Mouse (Mus musculus) layer of hippocampus, adult 18-20 months (tissue): Measurements from ENCODE around the gene Miox. TPM values are rescaled to one million over a fixed set of nuclear protein-coding genes. Genes with fewer than 3 reads are reported as not detected.
A peak's percentile ranks its signal among the peaks of the same experiment; 100 is the strongest.

Experiments used
- DNase-seq, 2 experiments: peaks; one replicate each; pipeline ENCODE4 v3.0.0; 2022; ENCODE audit warnings: low spot score in 2 of 2
- microRNA-seq, 2 experiments: library from miRNA; unstranded; fragments of <30 nt; microRNA quantifications; one replicate each; pipeline ENCODE4 v1.2.0; 2021
- total RNA-seq, 2 experiments: library from RNA; stranded (reverse); gene quantifications; 2 replicates each; pipeline ENCODE4 v1.2.3; 2021

Miox gene
- total RNA-seq, 2 experiments from 2014 or later: not detected

GRCm38 (mm10) chr15:89363051-89363450, 28.9 kb downstream of the Miox start:
- DNase-seq: no peak

DNA sequence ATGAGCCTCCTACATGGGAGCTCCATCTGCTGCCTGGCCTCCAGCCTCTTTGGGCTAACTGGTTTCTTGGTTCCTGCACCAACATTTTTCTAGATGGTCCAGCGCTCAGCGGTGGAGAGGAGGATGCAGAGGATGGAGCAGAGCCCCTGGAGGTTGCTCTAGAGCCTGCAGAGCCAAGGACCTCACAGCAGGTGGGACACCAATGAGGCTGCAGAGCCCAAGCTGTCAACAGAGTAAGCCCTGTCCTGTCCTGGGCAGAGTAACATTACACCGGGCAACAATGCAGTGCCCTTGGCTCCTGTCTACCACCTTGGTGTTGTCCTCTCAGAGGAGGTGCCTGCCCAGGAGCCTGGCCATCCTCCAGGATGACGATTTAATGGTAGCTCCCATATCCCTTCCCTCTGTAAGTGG, 30.9 kb downstream of the Miox start:
- no peak for DNase-seq

DNA sequence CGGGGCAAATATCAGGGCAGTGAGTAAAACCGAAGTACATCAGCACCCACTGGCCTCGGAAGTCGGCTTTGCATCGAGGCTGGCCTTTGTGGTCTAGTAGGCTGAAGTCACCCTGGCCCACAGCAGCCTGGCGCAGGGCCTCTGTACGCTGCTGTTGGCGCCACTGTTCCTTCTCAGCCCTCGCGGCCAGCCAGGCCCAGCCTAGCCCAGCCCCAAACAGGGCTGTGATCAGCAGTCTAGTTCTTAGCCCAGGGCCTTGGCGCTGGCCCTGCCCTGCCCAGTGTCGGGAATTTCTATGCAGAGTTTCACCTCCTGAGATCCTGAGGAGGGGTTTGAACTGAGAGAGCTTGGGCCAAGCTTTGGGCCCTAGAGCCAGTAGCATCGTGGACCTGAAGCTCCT, 37.9 kb downstream of the Miox start:
- DNase-seq: no peak

DNA sequence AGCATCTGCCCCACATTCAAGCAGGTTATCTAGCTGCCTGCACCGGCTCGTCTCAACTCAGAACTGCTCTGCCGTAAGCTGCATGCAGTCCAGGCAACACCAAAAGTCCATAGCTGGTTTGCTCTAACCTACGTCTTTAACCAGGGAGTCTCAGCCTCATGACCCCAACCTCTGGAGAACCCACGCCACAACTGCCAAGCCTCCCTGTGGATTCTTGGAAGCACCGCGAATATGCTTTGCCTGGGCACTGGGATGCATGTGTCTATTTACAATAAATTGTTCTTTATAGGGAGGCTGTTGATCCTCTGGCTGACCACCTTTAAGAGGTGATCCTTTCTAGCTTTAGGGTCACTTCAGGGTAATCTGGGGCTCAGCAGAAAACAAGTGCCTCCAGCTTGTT, 38.3 kb downstream of the Miox start:
- no peak for DNase-seq

- DNase-seq: peak; percentile 74 to 89
These were observed 39.0 kb downstream of the Miox start for GRCm38 (mm10) chr15:89373027-89373761.

DNA sequence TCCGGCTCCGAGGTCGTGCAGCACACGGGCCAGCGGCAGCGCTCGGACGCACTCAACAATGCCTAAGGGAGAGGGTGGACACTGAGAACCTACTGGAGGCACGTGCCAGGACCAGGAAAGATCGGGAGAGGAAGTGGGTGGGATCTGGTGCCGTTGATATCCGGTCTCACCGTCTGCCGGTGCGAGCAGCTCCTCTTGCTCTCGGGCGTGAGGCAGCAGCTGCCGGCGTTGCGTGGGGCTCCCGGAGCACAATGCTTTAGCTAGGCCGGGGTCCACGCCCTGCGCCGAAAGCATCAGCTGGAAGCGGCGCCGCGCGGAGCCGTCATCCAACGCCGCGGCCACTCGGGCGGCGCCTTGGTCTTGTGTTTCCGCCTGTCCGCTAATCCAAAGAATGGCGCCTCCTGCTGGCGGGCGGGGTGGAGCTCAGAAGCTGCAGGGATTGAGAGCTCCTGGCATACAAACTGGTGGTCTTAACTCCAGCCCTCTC, 39.6 kb downstream of the Miox start, which contains the start of gene Sco2:
Sco2 (minus strand) TSS at position 85 of the 487 bp plus-strand sequence.
- peak; percentile 86 to 95 for DNase-seq

DNA sequence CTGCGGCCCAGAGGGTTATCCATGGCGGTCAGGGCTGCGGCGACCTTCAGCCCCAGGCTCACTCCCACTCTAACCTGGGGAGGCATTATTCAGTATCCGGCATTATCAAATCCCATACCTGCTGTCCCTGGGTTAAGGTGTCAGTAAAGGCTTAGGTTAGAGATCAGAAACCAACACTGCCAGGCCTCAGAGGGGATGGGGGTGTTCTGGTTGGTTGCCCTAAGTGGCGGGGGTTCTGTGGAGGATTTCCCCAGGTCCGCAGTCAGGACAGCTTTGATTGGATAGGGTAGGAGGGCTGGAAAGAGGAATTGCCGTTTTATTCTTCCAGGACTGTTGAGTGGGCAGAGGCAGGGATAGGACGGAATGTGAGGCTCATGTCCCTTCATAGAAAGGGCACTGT, 40.1 kb downstream of the Miox start:
- DNase-seq: no peak

DNA sequence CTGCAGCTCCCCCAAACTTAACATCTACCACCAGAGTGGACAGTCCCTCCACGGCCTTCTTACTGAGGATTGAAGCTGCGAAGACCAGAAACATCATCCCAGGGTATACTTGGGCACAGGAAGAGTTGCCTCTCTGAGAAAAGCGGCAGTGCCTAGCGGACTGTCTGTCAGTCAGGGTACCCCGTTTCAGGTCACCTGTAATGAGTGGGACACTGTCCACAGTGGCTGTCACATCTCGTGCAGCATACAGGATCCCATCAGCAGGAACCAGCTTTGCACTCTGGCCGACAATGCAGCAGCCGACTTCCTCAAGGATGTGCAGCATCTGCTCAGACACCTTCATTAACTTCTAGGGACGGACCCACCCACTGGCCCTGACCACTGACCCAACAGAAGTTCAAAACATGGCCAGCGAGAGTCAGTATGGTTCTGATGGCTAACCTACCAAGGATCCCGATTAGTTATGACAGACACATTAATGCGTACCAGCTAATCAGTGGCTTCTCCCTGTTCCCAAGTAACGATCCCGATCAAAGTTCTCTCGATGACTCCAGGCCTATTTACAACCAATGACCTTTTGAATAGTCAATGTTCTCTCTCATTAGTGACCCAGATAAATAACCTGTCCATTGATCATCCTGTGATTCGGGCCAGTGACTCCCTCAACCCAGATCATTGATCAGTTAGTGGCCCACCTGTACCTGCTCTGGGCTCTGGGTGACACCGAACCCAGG, 40.8 kb downstream of the Miox start:
- no peak for DNase-seq

DNA sequence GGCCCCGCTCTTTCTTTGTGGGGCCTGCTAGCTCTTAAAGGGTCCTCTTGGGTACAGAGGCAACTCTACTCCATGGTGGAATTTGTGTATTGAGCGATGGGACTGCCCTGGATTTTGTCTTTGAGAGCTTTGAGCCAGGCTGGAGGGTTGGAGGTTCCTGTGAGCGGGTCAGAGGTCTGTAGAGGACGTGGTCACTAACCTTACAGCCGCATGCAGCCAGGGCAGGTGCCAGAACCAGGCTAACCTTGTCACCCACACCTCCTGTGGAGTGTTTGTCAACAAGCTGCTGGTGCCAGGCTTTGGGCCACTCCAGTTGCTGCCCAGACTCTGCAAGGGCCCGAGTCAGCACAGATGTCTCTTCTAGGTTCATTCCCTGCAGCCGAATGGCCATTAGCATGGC, 41.8 kb downstream of the Miox start:
- DNase-seq: no peak

- DNase-seq: no peak
These were observed 42.8 kb downstream of the Miox start, which contains the start of gene Tymp for GRCm38 (mm10) chr15:89376957-89377356. Gene Tymp (minus strand): TSS chr15:89377039.

DNA sequence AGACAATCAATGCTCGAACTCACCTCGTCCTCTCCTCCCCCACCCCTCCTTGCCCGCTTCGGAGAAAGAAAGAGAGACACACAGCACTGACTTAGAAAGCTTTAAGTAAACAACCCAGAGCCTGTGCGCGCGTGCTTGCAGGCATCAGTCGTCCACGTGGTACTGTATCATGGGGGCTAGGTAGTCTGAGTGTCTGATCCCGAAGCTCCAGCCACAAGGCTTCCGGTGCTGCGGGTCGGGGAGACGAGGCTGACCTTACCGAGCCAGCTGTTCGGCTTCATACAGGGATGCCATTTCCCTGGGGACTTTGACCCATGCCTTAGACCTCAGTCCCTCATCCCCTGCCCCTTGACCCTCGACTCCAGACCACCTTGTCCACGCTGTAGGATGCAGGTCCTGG, 43.2 kb downstream of the Miox start:
- no peak for DNase-seq

DNA sequence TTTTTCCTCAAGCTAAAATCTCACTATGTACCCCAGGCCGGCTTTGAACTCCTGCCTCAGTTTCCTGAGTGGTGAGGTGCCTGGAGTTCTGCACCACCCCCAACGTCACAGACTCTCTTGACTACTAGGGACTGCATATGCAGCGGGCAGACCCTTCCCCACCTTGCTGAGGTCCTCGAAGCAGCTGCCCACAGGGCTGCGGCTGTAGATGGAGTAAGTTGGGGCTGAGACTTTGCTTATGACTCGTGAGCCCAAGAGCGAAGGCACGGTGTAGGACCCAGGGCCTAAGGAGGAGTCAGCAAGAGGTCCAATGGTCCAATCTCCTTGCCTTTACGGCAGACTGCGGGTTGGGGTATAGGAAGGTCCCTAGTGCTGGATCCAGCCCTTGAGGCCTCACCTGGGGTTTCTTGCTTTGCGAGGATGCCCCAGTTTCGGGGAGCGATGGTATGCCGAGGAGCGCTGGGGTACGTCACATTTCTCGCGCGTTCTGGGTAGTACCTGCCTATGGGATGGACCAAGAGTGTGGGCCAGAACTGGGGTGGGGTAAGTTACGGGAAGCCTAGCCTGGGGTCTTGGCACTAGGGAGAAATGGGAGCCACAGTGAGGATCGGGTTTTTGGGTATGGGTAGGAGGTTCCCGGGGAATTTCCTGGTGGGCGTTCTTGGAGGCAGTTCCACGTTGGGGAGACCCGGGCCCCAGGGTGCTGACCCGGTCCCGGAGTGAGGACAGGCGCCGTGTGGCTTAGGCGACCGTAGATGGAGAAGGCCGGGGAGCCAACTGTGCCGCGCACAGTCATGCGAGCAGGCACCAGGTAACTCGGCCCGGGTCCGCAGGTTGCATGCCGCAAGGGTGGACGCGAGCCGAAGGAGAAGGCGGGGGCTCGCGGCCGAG, 44.0 kb downstream of the Miox start:
- DNase-seq: no peak

GRCm38 (mm10) chr15:89378831-89379401, 44.7 kb downstream of the Miox start, which contains the start of gene Odf3b:
Gene Odf3b (minus strand): TSS chr15:89379282.
- no peak for DNase-seq

DNA sequence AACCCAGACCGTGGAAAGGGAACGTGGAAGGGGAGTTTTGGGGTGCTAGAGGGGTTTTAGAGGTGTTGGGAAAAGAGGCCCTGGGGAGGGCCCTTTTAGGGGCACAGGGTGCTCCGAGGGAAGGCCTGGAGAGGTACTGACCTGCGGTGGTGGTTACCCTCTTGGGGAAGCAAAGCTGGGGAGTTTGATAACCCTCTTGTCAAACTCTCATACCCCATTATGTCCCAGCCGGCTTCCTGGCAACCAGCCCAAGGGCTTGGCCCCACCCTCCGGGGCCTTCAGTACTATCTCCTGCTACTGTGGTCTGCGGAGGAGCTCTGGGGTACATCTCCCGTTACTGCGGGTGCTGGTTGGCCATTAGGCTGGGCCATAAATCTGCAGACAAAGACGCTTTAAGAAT, 45.2 kb downstream of the Miox start:
- no peak for DNase-seq

DNA sequence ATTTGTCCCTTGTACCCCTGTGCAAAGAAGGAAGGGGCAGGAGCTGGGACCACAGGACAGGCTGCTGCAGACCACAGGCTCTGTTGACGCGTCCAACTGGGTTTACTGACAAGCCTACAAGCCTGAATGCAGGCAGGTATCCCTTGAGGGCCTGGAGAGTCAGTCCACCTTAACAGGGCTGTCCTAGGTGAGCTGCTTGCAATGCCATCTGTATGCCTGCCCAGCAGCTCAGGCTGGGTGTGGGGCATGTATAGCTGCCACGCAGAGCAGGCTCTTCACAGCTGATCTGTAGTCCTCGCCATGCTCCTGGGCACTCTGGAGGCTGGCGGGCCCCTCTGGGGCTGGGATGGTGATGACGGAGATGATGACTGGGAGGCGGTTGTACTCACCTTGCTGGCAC, 50.4 kb downstream of the Miox start, which contains the start of gene Klhdc7b:
Klhdc7b (plus strand) TSS at position 301 of the 400 bp plus-strand sequence.
- no peak for DNase-seq

Small RNAs within 50 kb of the gene (microRNA-seq; reads per million reads assigned to microRNA genes)
- 6.7 to 9.8 reads per million in 2 experiments for gene Mir6959

Other genes starting within 250 kb of the Miox start
- 10 to 100 TPM; 19.3 to 21.1 TPM for gene Selenoo, start 245.3 kb upstream of the Miox start, total RNA-seq
- gene Tubgcp6, start 211.3 kb upstream of the Miox start, total RNA-seq: 10 to 100 TPM; 29.5 to 30.4 TPM
- gene Hdac10, start 205.7 kb upstream of the Miox start, total RNA-seq: 10 to 100 TPM; 12.4 to 12.5 TPM
- gene Mapk12, start 193.7 kb upstream of the Miox start, total RNA-seq: 1 to 10 TPM; 4.8 to 5.4 TPM
- gene Mapk11, start 184.8 kb upstream of the Miox start, total RNA-seq: 10 to 100 TPM; 19.2 to 21.2 TPM
- 10 to 100 TPM; 46.4 to 55.0 TPM for gene Plxnb2, start 153.6 kb upstream of the Miox start, total RNA-seq
- gene Dennd6b, start 137.9 kb upstream of the Miox start, total RNA-seq: 10 to 100 TPM; 34.8 to 39.1 TPM
- gene Ppp6r2, start 122.8 kb upstream of the Miox start, total RNA-seq: 100 to 1,000 TPM; 157 to 166 TPM
- gene Sbf1, start 19.1 kb upstream of the Miox start, total RNA-seq: 100 to 1,000 TPM; 304 to 307 TPM
- not detected for gene Adm2, start 11.7 kb upstream of the Miox start, total RNA-seq
- gene Lmf2, start 21.3 kb downstream of the Miox start, total RNA-seq: 10 to 100 TPM; 16.6 to 18.6 TPM
- 100 to 1,000 TPM; 101 to 103 TPM for gene Ncaph2, start 21.3 kb downstream of the Miox start, total RNA-seq
- 10 to 100 TPM; 28.1 to 34.0 TPM for gene Sco2, start 39.4 kb downstream of the Miox start, total RNA-seq
- 1 to 10 TPM; 1.4 to 1.5 TPM for gene Tymp, start 42.6 kb downstream of the Miox start, total RNA-seq
- 1 to 10 TPM; 3.2 to 4.3 TPM for gene Odf3b, start 44.9 kb downstream of the Miox start, total RNA-seq
- under 1 TPM; 0.32 to 0.51 TPM for gene Klhdc7b, start 50.5 kb downstream of the Miox start, total RNA-seq
- gene Syce3, start 76.1 kb downstream of the Miox start, total RNA-seq: not detected
- 1 to 10 TPM; 1.2 to 2.2 TPM for gene Cpt1b, start 91.5 kb downstream of the Miox start, total RNA-seq
- gene C730034F03Rik, start 95.2 kb downstream of the Miox start, total RNA-seq: 1 to 10 TPM; 2.2 to 3.4 TPM
- under 1 TPM in 1 of 2 experiments, not detected in 1; 0.42 TPM for gene Gm44502, start 95.3 kb downstream of the Miox start, total RNA-seq
- gene Chkb, start 95.5 kb downstream of the Miox start, total RNA-seq: 10 to 100 TPM; 40.5 to 41.1 TPM
- gene Mapk8ip2, start 119.5 kb downstream of the Miox start, total RNA-seq: 100 to 1,000 TPM; 266 to 269 TPM
- 10 to 100 TPM; 28.1 to 29.6 TPM for gene Arsa, start 143.0 kb downstream of the Miox start, total RNA-seq
- gene Shank3, start 165.2 kb downstream of the Miox start, total RNA-seq: 100 to 1,000 TPM; 232 to 243 TPM
- gene Acr, start 233.9 kb downstream of the Miox start, total RNA-seq: 1 to 10 TPM in 1 of 2 experiments, under 1 TPM in 1; 0.66 to 1.0 TPM